Mouse (Mus musculus) cerebellum, adult 2 months (tissue): ENCODE measurements around the gene Serpinb5.

Source experiments
- CTCF ChIP-seq: fragments of 200-500 bp; IDR thresholded peaks from 2 replicates; pipeline ENCODE4 v1.5.1; 2011; ENCODE audit warnings: low read depth, mild to moderate bottlenecking, control low read depth, low read length, moderate library complexity, borderline replicate concordance; ENCODE audit not compliant: insufficient read depth
- POLR2A ChIP-seq: fragments of 200-500 bp; IDR thresholded peaks from 2 replicates; pipeline ENCODE4 v1.6.1; 2011; ENCODE audit warnings: low read length, control low read depth, borderline replicate concordance; ENCODE audit not compliant: insufficient read depth

DNA sequence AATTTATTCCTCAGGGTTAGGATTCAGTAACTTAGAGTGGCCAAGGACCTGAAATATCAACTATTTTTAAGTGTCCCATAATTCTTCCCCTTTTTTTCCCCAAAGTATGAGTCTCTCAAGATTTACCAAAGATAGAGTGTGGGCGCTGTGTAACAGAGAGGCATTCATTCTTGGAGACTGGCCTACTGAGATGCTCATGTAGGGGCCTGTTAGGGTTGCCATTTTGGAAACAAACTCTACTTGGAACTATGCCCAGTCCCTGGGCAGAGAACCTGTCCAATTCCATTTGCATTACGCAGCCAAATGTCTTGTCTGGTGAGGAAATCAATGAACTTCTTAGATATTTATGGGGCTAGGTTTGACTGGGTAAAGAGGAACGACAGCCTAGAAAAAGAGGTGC lies 38.7 kb upstream of the Serpinb5 start:
- TF ChIP-seq CTCF (no peak), POLR2A (no peak)
